ENCODE assay signal across 9 mouse cellular contexts in genomic region chr17:72522381-72522780, GRCm38 (mm10).
DNase-seq lines count a peak whose midpoint lies in the region; ATAC-seq and TF ChIP-seq lines count a peak whose summit lies in the region.
"Had no signal": no experiment of that assay in that cellular context is flagged by ENCODE, and none has a peak within 500 bp of the region (broad histone marks: within the 10 kb centered on the region; RNA-seq: fewer than 3 reads in every experiment).

No protein-coding gene starts in this region.

- H3K9ac ChIP-seq in heart, adult 2 months (ENCODE audit: low read depth, low read length): no peak overlapping the region
- no peak overlapping the region for H3K9ac ChIP-seq in heart, embryonic 11.5 days (ENCODE audit: low read depth, low read length)
- H3K9ac ChIP-seq: stomach, embryonic 15.5 days had no signal

- WGBS in heart, adult 2 months: 9% methylated on average over 4 of the region's 4 CpGs
- whole genome bisulfite sequencing in heart, embryonic 11.5 days (ENCODE audit: insufficient replicate concordance): 17% methylated on average over 4 of the region's 4 CpGs
- 12% methylated on average over 4 of the region's 4 CpGs for WGBS in small intestine, adult 2 months

- no peak for TF ChIP-seq EP300 in heart, adult 2 months (IDR thresholded peaks at IDR 0.05; ENCODE audit: insufficient read depth, low read depth, low read length)

- TF ChIP-seq POLR2A in heart, adult 2 months (IDR thresholded peaks at IDR 0.05; ENCODE audit: insufficient read depth, low read depth, low read length): no peak
- no peak for TF ChIP-seq POLR2A in cortical plate, adult 2 months (IDR thresholded peaks at IDR 0.05; ENCODE audit: extremely low read depth, insufficient read depth, low read length)
- no peak for TF ChIP-seq POLR2A in small intestine, adult 2 months (IDR thresholded peaks at IDR 0.05; ENCODE audit: low read depth, low read length)

- H3K27ac ChIP-seq in heart, adult 2 months: no peak overlapping the region
- no peak overlapping the region for H3K27ac ChIP-seq in heart, embryonic 11.5 days (ENCODE audit: low read depth, low read length)
- no peak overlapping the region for H3K27ac ChIP-seq in cortical plate, adult 2 months (ENCODE audit: insufficient read depth, low read length)
- no peak overlapping the region for H3K27ac ChIP-seq in small intestine, adult 2 months (ENCODE audit: insufficient read depth, low read depth, low read length)
- H3K27ac ChIP-seq: stomach, embryonic 15.5 days had no signal

- H3K79me2 ChIP-seq in heart, adult 2 months (replicated peaks; ENCODE audit: control insufficient read depth, insufficient read depth, low read length): no peaks in the 10 kb centered on the region

- TF ChIP-seq CTCF in heart, adult 2 months (IDR thresholded peaks at IDR 0.05): peak; percentile 93
- peak; percentile 80 for TF ChIP-seq CTCF in cortical plate, adult 2 months (IDR thresholded peaks at IDR 0.05; ENCODE audit: extremely low read depth, insufficient read depth, low read length)
- peak; percentile 43; the same call in 1 of the 2 replicates for TF ChIP-seq CTCF in small intestine, adult 2 months (IDR thresholded peaks at IDR 0.05; ENCODE audit: extremely low read depth, insufficient read length, insufficient replicate concordance, low read depth, low read length)

- no peaks in the 10 kb centered on the region for H3K9me3 ChIP-seq in heart, embryonic 11.5 days (replicated peaks; ENCODE audit: control insufficient read depth, low read length)
- H3K9me3 ChIP-seq: stomach, embryonic 15.5 days had no signal

- intact Hi-C loops in heart, adult 2 months (cut with DNase I): loop anchor here (1.0 to 5.0 kb wide), 3 partner anchors 205 to 860 kb away; no protein-coding TSS in a partner anchor
- intact Hi-C loops in gastrocnemius, postnatal 36 days (cut with DNase I): loop anchor here (2.0 to 10.0 kb wide), 3 partner anchors 228 to 858 kb away; no protein-coding TSS in a partner anchor

- DNase-seq in heart, adult 2 months: peak; percentile 39 to 56
- DNase-seq in ZHBTc4 (ENCODE audit: low read depth, low spot score): peak; percentile 73
- peak; percentile 17 to 21 for DNase-seq in gastrocnemius, postnatal 36 days
- DNase-seq in layer of hippocampus, adult 9-10 months (ENCODE audit: low spot score): peak; percentile 63
- DNase-seq in lung, postnatal 25 days (ENCODE audit: low spot score): peak; percentile 29

- H3K4me3 ChIP-seq in heart, adult 2 months: no peak overlapping the region
- H3K4me3 ChIP-seq in heart, embryonic 11.5 days (ENCODE audit: low read depth, low read length): no peak overlapping the region
- no peak overlapping the region for H3K4me3 ChIP-seq in cortical plate, adult 2 months (ENCODE audit: insufficient read depth, low read length)
- no peak overlapping the region for H3K4me3 ChIP-seq in small intestine, adult 2 months (ENCODE audit: low read depth, low read length)
- H3K4me3 ChIP-seq: stomach, embryonic 15.5 days had no signal

- no peak for ATAC-seq in heart, embryonic 11.5 days (replicated peaks; ENCODE audit: insufficient number of reproducible peaks, low FRiP score, low TSS enrichment)

- H3K27me3 ChIP-seq in heart, adult 2 months (ENCODE audit: control insufficient read depth, insufficient read depth, low read length): no peaks in the 10 kb centered on the region
- no peaks in the 10 kb centered on the region for H3K27me3 ChIP-seq in heart, embryonic 11.5 days (ENCODE audit: control insufficient read depth, insufficient read depth, low read length)
- H3K27me3 ChIP-seq in small intestine, adult 2 months (ENCODE audit: control insufficient read depth, insufficient read depth, low read length): no peaks in the 10 kb centered on the region
- H3K27me3 ChIP-seq: stomach, embryonic 15.5 days had no signal

- no peaks in the 10 kb centered on the region for H3K36me3 ChIP-seq in heart, adult 2 months (ENCODE audit: control insufficient read depth, insufficient read depth, low read length)
- H3K36me3 ChIP-seq in heart, embryonic 11.5 days (ENCODE audit: control insufficient read depth, insufficient read depth, low read length): no peaks in the 10 kb centered on the region
- H3K36me3 ChIP-seq in small intestine, adult 2 months (ENCODE audit: control insufficient read depth, insufficient read depth, low read length): no peaks in the 10 kb centered on the region
- H3K36me3 ChIP-seq: stomach, embryonic 15.5 days had no signal

- peaks cover 1% of the 10 kb centered on the region; the same call in 1 of the 2 replicates for H3K4me1 ChIP-seq in heart, adult 2 months (ENCODE audit: control insufficient read depth, insufficient read depth, low read length)
- no peaks in the 10 kb centered on the region for H3K4me1 ChIP-seq in heart, embryonic 11.5 days (ENCODE audit: control insufficient read depth, insufficient read depth, low read length)
- H3K4me1 ChIP-seq in cortical plate, adult 2 months (ENCODE audit: control insufficient read depth, insufficient read depth, low read length): no peaks in the 10 kb centered on the region
- no peaks in the 10 kb centered on the region for H3K4me1 ChIP-seq in small intestine, adult 2 months (ENCODE audit: control insufficient read depth, insufficient read depth, insufficient read length, low read length)
- H3K4me1 ChIP-seq: stomach, embryonic 15.5 days had no signal

- H3K4me2 ChIP-seq in heart, embryonic 11.5 days: no peak overlapping the region
- H3K4me2 ChIP-seq: stomach, embryonic 15.5 days had no signal

Comparison
In these comparisons a context has a peak if more than half of its experiments do, and no peak if none do; other contexts are left out.
1. DNase-seq: peak in every context shown above with its lines; median percentile 73 in ZHBTc4; 63 in layer of hippocampus, adult 9-10 months; 48 in heart, adult 2 months; 29 in lung, postnatal 25 days; 19 in gastrocnemius, postnatal 36 days.
2. CTCF ChIP-seq: peak in every context shown above with its lines; median percentile 93 in heart, adult 2 months; 80 in cortical plate, adult 2 months; 43 in small intestine, adult 2 months.